14 mouse cellular contexts compared by ENCODE assay signal in the genomic region with DNA sequence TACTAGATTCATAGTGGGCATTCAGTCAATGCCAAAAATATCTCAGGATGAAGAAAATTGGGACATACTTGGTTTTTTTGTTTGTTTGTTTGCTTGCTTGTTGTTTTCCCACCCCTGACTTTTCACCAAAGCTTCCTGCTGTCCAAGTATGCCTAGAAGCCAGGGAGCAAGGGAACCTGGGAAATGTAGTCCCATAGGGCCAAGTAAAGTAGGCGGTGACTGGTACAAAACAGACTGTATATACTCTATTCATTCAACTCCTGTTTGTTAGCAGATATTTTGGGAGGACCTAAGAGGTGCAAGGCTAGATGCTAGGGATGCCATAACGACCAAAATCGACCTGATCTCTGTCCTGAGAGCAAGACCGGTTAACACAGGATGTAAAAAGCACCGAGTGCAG. TPM values are rescaled to one million over a fixed set of nuclear protein-coding genes. Genes with fewer than 3 reads are reported as not detected.
DNase-seq lines count a peak whose midpoint lies in the region; ATAC-seq and TF ChIP-seq lines count a peak whose summit lies in the region.
"Had no signal": no experiment of that assay in that cellular context is flagged by ENCODE, and none has a peak within 500 bp of the region (broad histone marks: within the 10 kb centered on the region; RNA-seq: fewer than 3 reads in every experiment).

No protein-coding gene starts in this region.

- 42% methylated on average over 5 of the region's 5 CpGs for WGBS in cerebellum, adult 2 months
- 54% methylated on average over 5 of the region's 5 CpGs for WGBS in neural tube, embryonic 13.5 days

- intact Hi-C loops in heart, postnatal 10 days (cut with DNase I), result no loop called here
- intact Hi-C loops in heart, postnatal 36 days (cut with DNase I), result no loop called here

- peak overlapping the region; percentile 32 for H3K4me3 ChIP-seq in cerebellum, adult 2 months (replicated peaks; ENCODE audit: insufficient read depth, low read depth, low read length)
- H3K4me3 ChIP-seq in neural tube, embryonic 13.5 days, result no peak overlapping the region
- H3K4me3 ChIP-seq: stomach, embryonic 15.5 days had no signal

- TF ChIP-seq POLR2A in cerebellum, adult 2 months (IDR thresholded peaks at IDR 0.05; ENCODE audit: borderline replicate concordance, insufficient read depth, low read length), result no peak

- no peak overlapping the region for H3K4me2 ChIP-seq in neural tube, embryonic 13.5 days
- H3K4me2 ChIP-seq: stomach, embryonic 15.5 days had no signal

- no peaks in the 10 kb centered on the region for H3K9me3 ChIP-seq in neural tube, embryonic 13.5 days
- H3K9me3 ChIP-seq: stomach, embryonic 15.5 days had no signal

- ATAC-seq in neural tube, embryonic 13.5 days (ENCODE audit: low read depth), result peak; percentile 56

- TF ChIP-seq CTCF in cerebellum, adult 2 months (IDR thresholded peaks at IDR 0.05; ENCODE audit: borderline replicate concordance, insufficient read depth, low read depth, low read length), result no peak

- no peak for DNase-seq in cerebellum, adult 2 months
- DNase-seq in cerebellum, adult 11-12 months, result no peak
- peak; percentile 10 to 15 for DNase-seq in heart, postnatal 10 days
- no peak for DNase-seq in heart, postnatal 36 days
- no peak for DNase-seq in neural tube, embryonic 10.5 days (ENCODE audit: extremely low spot score, low spot score)
- no peak for DNase-seq in thymus, postnatal 4 days
- no peak for DNase-seq in embryo, embryonic 11 days
- DNase-seq: kidney, postnatal 10 days; lung, postnatal 14 days; right cerebral cortex, postnatal 14 days had no signal

- peaks cover 9% of the 10 kb centered on the region; the same call in 1 of the 2 replicates for H3K36me3 ChIP-seq in neural tube, embryonic 13.5 days
- H3K36me3 ChIP-seq: stomach, embryonic 15.5 days had no signal

- no peak overlapping the region for H3K27ac ChIP-seq in cerebellum, adult 2 months (ENCODE audit: insufficient read depth, low read length)
- H3K27ac ChIP-seq in neural tube, embryonic 13.5 days (replicated peaks), result no peak overlapping the region
- H3K27ac ChIP-seq: stomach, embryonic 15.5 days had no signal

- no peaks in the 10 kb centered on the region for H3K4me1 ChIP-seq in cerebellum, adult 2 months (ENCODE audit: control insufficient read depth, insufficient read depth, low read length)
- H3K4me1 ChIP-seq in neural tube, embryonic 13.5 days (replicated peaks), result no peaks in the 10 kb centered on the region
- H3K4me1 ChIP-seq: stomach, embryonic 15.5 days had no signal

- no peaks in the 10 kb centered on the region for H3K27me3 ChIP-seq in cerebellum, adult 2 months (ENCODE audit: control insufficient read depth, insufficient read depth, low read length)
- no peaks in the 10 kb centered on the region for H3K27me3 ChIP-seq in neural tube, embryonic 13.5 days
- H3K27me3 ChIP-seq: stomach, embryonic 15.5 days had no signal

- H3K9ac ChIP-seq in neural tube, embryonic 13.5 days, result no peak overlapping the region
- H3K9ac ChIP-seq: stomach, embryonic 15.5 days had no signal

RNA-seq across cellular contexts. Expression of gene Slc45a2, which starts 0.7 kb away (rescaled TPM):
- polyA plus RNA-seq in cerebellum, adult 2 months (2012; rRNA removed), result 0.10 and 0.19 TPM in 2 replicates
- total RNA-seq in heart, postnatal 10 days (2021), result not detected
- not detected for total RNA-seq in heart, postnatal 36 days (2021)
- polyA plus RNA-seq in neural tube, embryonic 13.5 days (2015; fragmentation: Nextera tagmentation; extraction: Ambion mirVana), result not detected in 2 replicates
- total RNA-seq: adrenal gland, postnatal 4 days had no signal
- polyA plus RNA-seq: limb, embryonic 11.5 days had no signal

RNA-seq across cellular contexts. Expression of gene Amacr, which starts 18.3 kb away (rescaled TPM):
- 11.4 and 12.0 TPM in 2 replicates for polyA plus RNA-seq in cerebellum, adult 2 months (2012; rRNA removed)
- 10 to 100 TPM; 19.4 to 21.2 TPM for total RNA-seq in heart, postnatal 10 days (2021)
- total RNA-seq in heart, postnatal 36 days (2021), result 10 to 100 TPM; 27.9 to 29.4 TPM
- 13.8 and 15.6 TPM in 2 replicates for polyA plus RNA-seq in neural tube, embryonic 13.5 days (2015; fragmentation: Nextera tagmentation; extraction: Ambion mirVana)

RNA-seq across cellular contexts. Expression of gene Rxfp3, which starts 38.0 kb away (rescaled TPM):
- 0.24 and 0.33 TPM in 2 replicates for polyA plus RNA-seq in cerebellum, adult 2 months (2012; rRNA removed)
- under 1 TPM; 0.12 to 0.17 TPM for total RNA-seq in heart, postnatal 10 days (2021)
- total RNA-seq in heart, postnatal 36 days (2021), result under 1 TPM in 1 of 2 experiments, not detected in 1; 0.08 TPM
- polyA plus RNA-seq in neural tube, embryonic 13.5 days (2015; fragmentation: Nextera tagmentation; extraction: Ambion mirVana), result 0.95 and 1.4 TPM in 2 replicates

RNA-seq across cellular contexts. Expression of gene C1qtnf3, which starts 47.7 kb away (rescaled TPM):
- 0.17 and 0.20 TPM in 2 replicates for polyA plus RNA-seq in cerebellum, adult 2 months (2012; rRNA removed)
- total RNA-seq in heart, postnatal 10 days (2021), result 1 to 10 TPM in 1 of 2 experiments, under 1 TPM in 1; 0.60 to 1.1 TPM
- under 1 TPM in 1 of 2 experiments, not detected in 1; 0.17 TPM for total RNA-seq in heart, postnatal 36 days (2021)
- polyA plus RNA-seq in neural tube, embryonic 13.5 days (2015; fragmentation: Nextera tagmentation; extraction: Ambion mirVana), result 23.2 and 29.0 TPM in 2 replicates

Comparison
In these comparisons a context has a peak if more than half of its experiments do, and no peak if none do; other contexts are left out.
1. DNase-seq: peak in heart, postnatal 10 days (2 of 2); none in cerebellum, adult 2 months (0 of 2), cerebellum, adult 11-12 months (single experiment), heart, postnatal 36 days (0 of 2), neural tube, embryonic 10.5 days (single experiment), thymus, postnatal 4 days (single experiment) and embryo, embryonic 11 days (single experiment).